ENCODE assay signal across 8 mouse cellular contexts in genomic region chr12:76709795-76710350, GRCm38 (mm10). TPM values are rescaled to one million over a fixed set of nuclear protein-coding genes. Genes with fewer than 3 reads are reported as not detected.
A peak's percentile ranks its signal among the peaks of the same experiment; 100 is the strongest.
DNase-seq lines count a peak whose midpoint lies in the region; ATAC-seq and TF ChIP-seq lines count a peak whose summit lies in the region.

No protein-coding gene starts in this region.

- H3K9me3 ChIP-seq in intestine, embryonic 16.5 days (ENCODE audit: control insufficient read depth, low read length): no peaks in the 10 kb centered on the region
- no peaks in the 10 kb centered on the region for H3K9me3 ChIP-seq in limb, embryonic 11.5 days (ENCODE audit: control insufficient read depth, low read length)
- H3K9me3 ChIP-seq in midbrain, embryonic 11.5 days (ENCODE audit: control insufficient read depth, low read length): no peaks in the 10 kb centered on the region

- H3K4me3 ChIP-seq in cortical plate, adult 2 months (ENCODE audit: insufficient read depth, low read length): peak overlapping the region; percentile 86
- peak overlapping the region; percentile 74 for H3K4me3 ChIP-seq in intestine, embryonic 16.5 days (ENCODE audit: low read length)
- peak overlapping the region; percentile 47 for H3K4me3 ChIP-seq in limb, embryonic 11.5 days (ENCODE audit: low read depth, low read length)
- H3K4me3 ChIP-seq in midbrain, embryonic 11.5 days (ENCODE audit: low read depth, low read length): peak overlapping the region; percentile 69

- ATAC-seq in granulocyte monocyte progenitor cell, adult 5-6 weeks (replicated peaks; ENCODE audit: poor library complexity, severe bottlenecking): peak; percentile 79
- ATAC-seq in intestine, embryonic 16.5 days: peak; percentile 92
- ATAC-seq in limb, embryonic 11.5 days (ENCODE audit: insufficient number of reproducible peaks, low FRiP score, low TSS enrichment, low read depth): peak; percentile 83
- ATAC-seq in midbrain, embryonic 11.5 days (ENCODE audit: low FRiP score): peak; percentile 86

- peak; percentile 89 for DNase-seq in adrenal gland, postnatal 14 days
- peak; percentile 46 for DNase-seq in limb, embryonic 11.5 days (ENCODE audit: low spot score)
- DNase-seq in midbrain, embryonic 11.5 days (ENCODE audit: low spot score, missing footprints): no peak
- DNase-seq in skeletal muscle tissue, adult 2 months (ENCODE audit: low read depth, low spot score): peak; percentile 89
- DNase-seq in MN1 (ENCODE audit: low spot score): no peak

- peak overlapping the region; percentile 52 for H3K27ac ChIP-seq in cortical plate, adult 2 months (ENCODE audit: insufficient read depth, low read length)
- no peak overlapping the region for H3K27ac ChIP-seq in intestine, embryonic 16.5 days (ENCODE audit: low read length)
- no peak overlapping the region for H3K27ac ChIP-seq in limb, embryonic 11.5 days (replicated peaks; ENCODE audit: low read depth, low read length)
- H3K27ac ChIP-seq in midbrain, embryonic 11.5 days (ENCODE audit: low read depth, low read length): no peak overlapping the region

- H3K4me2 ChIP-seq in intestine, embryonic 16.5 days (ENCODE audit: low read depth, low read length): peak overlapping the region; percentile 100
- peak overlapping the region; percentile 100 for H3K4me2 ChIP-seq in limb, embryonic 11.5 days (ENCODE audit: low read depth, severe bottlenecking)
- H3K4me2 ChIP-seq in midbrain, embryonic 11.5 days: peak overlapping the region; percentile 100

- peak; percentile 47; the same call in 1 of the 2 replicates for TF ChIP-seq POLR2A in cortical plate, adult 2 months (IDR thresholded peaks at IDR 0.05; ENCODE audit: extremely low read depth, insufficient read depth, low read length)

- peak overlapping the region; percentile 73 for H3K9ac ChIP-seq in intestine, embryonic 16.5 days (ENCODE audit: low read depth, low read length)
- H3K9ac ChIP-seq in limb, embryonic 11.5 days (ENCODE audit: low read length): peak overlapping the region; percentile 56
- H3K9ac ChIP-seq in midbrain, embryonic 11.5 days (ENCODE audit: low read length): peak overlapping the region; percentile 71

- H3K36me3 ChIP-seq in intestine, embryonic 16.5 days (ENCODE audit: control insufficient read depth, insufficient read depth, low read length): no peaks in the 10 kb centered on the region
- H3K36me3 ChIP-seq in limb, embryonic 11.5 days (ENCODE audit: control insufficient read depth, insufficient read depth, low read length): no peaks in the 10 kb centered on the region
- H3K36me3 ChIP-seq in midbrain, embryonic 11.5 days (ENCODE audit: control insufficient read depth, insufficient read depth, low read length): no peaks in the 10 kb centered on the region

- no peaks in the 10 kb centered on the region; the same call in 1 of the 2 replicates for H3K4me1 ChIP-seq in cortical plate, adult 2 months (ENCODE audit: control insufficient read depth, insufficient read depth, low read length)
- peaks cover 12% of the 10 kb centered on the region for H3K4me1 ChIP-seq in intestine, embryonic 16.5 days (ENCODE audit: control insufficient read depth, insufficient read depth, low read length)
- H3K4me1 ChIP-seq in limb, embryonic 11.5 days (ENCODE audit: control insufficient read depth, insufficient read depth, low read length): peaks cover 13% of the 10 kb centered on the region; the same call in 1 of the 2 replicates
- H3K4me1 ChIP-seq in midbrain, embryonic 11.5 days (ENCODE audit: control insufficient read depth, insufficient read depth, low read length): peaks cover 11% of the 10 kb centered on the region

- H3K27me3 ChIP-seq in intestine, embryonic 16.5 days (replicated peaks; ENCODE audit: control insufficient read depth, insufficient read depth, low read length): peaks cover 24% of the 10 kb centered on the region
- peaks cover 35% of the 10 kb centered on the region for H3K27me3 ChIP-seq in limb, embryonic 11.5 days (ENCODE audit: control insufficient read depth, insufficient read depth, low read length)
- peaks cover 45% of the 10 kb centered on the region for H3K27me3 ChIP-seq in midbrain, embryonic 11.5 days (ENCODE audit: control insufficient read depth, insufficient read depth, low read length)

- TF ChIP-seq CTCF in cortical plate, adult 2 months (IDR thresholded peaks at IDR 0.05; ENCODE audit: extremely low read depth, insufficient read depth, low read length): no peak

- WGBS in intestine, embryonic 16.5 days: under 1% methylated on average over 51 of the region's 55 CpGs
- 2% methylated on average over 51 of the region's 55 CpGs for WGBS in limb, embryonic 11.5 days
- under 1% methylated on average over 54 of the region's 55 CpGs for WGBS in midbrain, embryonic 11.5 days

RNA-seq across cellular contexts. Expression of gene Sptb, which starts 0.5 kb away (rescaled TPM):
- 50.1 and 51.5 TPM in 2 replicates for total RNA-seq in adrenal gland, postnatal 14 days (2021)
- 44.6 and 46.9 TPM in 2 replicates for polyA plus RNA-seq in cortical plate, adult 2 months (2012; rRNA removed)
- 0.02 and 0.04 TPM in 2 replicates for total RNA-seq in granulocyte monocyte progenitor cell, adult 5-6 weeks (2014; fragmentation: Nextera tagmentation)
- 0.26 and 0.93 TPM in 2 replicates for total RNA-seq in granulocyte monocyte progenitor cell, adult 5-6 weeks (2017)
- 0.98 and 1.2 TPM in 2 replicates for polyA plus RNA-seq in intestine, embryonic 16.5 days (2015; fragmentation: Nextera tagmentation; extraction: Ambion mirVana)
- polyA plus RNA-seq in limb, embryonic 11.5 days (2014; fragmentation: Nextera tagmentation; extraction: Ambion mirVana): 2.7 and 3.2 TPM in 2 replicates
- 3.1 and 3.6 TPM in 2 replicates for polyA plus RNA-seq in midbrain, embryonic 11.5 days (2014; fragmentation: Nextera tagmentation; extraction: Ambion mirVana)

RNA-seq across cellular contexts. Expression of gene Churc1, which starts 55.5 kb away (rescaled TPM):
- total RNA-seq in adrenal gland, postnatal 14 days (2021): 74.0 and 75.3 TPM in 2 replicates
- 96.2 and 101 TPM in 2 replicates for polyA plus RNA-seq in cortical plate, adult 2 months (2012; rRNA removed)
- 73.3 and 90.6 TPM in 2 replicates for total RNA-seq in granulocyte monocyte progenitor cell, adult 5-6 weeks (2014; fragmentation: Nextera tagmentation)
- total RNA-seq in granulocyte monocyte progenitor cell, adult 5-6 weeks (2017): 40.6 and 62.0 TPM in 2 replicates
- polyA plus RNA-seq in intestine, embryonic 16.5 days (2015; fragmentation: Nextera tagmentation; extraction: Ambion mirVana): 121 and 130 TPM in 2 replicates
- 88.9 and 91.2 TPM in 2 replicates for polyA plus RNA-seq in limb, embryonic 11.5 days (2014; fragmentation: Nextera tagmentation; extraction: Ambion mirVana)
- polyA plus RNA-seq in midbrain, embryonic 11.5 days (2014; fragmentation: Nextera tagmentation; extraction: Ambion mirVana): 81.9 and 86.8 TPM in 2 replicates

RNA-seq across cellular contexts. Expression of gene Fntb, which starts 55.5 kb away (rescaled TPM):
- 16.5 and 22.0 TPM in 2 replicates for total RNA-seq in adrenal gland, postnatal 14 days (2021)
- polyA plus RNA-seq in cortical plate, adult 2 months (2012; rRNA removed): 31.7 and 32.4 TPM in 2 replicates
- total RNA-seq in granulocyte monocyte progenitor cell, adult 5-6 weeks (2014; fragmentation: Nextera tagmentation): 17.4 and 19.3 TPM in 2 replicates
- total RNA-seq in granulocyte monocyte progenitor cell, adult 5-6 weeks (2017): 5.2 and 8.8 TPM in 2 replicates
- 27.9 and 29.5 TPM in 2 replicates for polyA plus RNA-seq in intestine, embryonic 16.5 days (2015; fragmentation: Nextera tagmentation; extraction: Ambion mirVana)
- 47.6 and 48.8 TPM in 2 replicates for polyA plus RNA-seq in limb, embryonic 11.5 days (2014; fragmentation: Nextera tagmentation; extraction: Ambion mirVana)
- polyA plus RNA-seq in midbrain, embryonic 11.5 days (2014; fragmentation: Nextera tagmentation; extraction: Ambion mirVana): 42.7 and 43.5 TPM in 2 replicates

Comparison
In these comparisons a context has a peak if more than half of its experiments do, and no peak if none do; other contexts are left out.
1. DNase-seq: peak in adrenal gland, postnatal 14 days (single experiment), limb, embryonic 11.5 days (single experiment) and skeletal muscle tissue, adult 2 months (single experiment); none in midbrain, embryonic 11.5 days (single experiment) and MN1 (single experiment).
2. Peak in every context shown above with its lines, with median percentiles within 50 percentile points of each other: H3K4me3 ChIP-seq, ATAC-seq, H3K4me2 ChIP-seq and H3K9ac ChIP-seq.